Mouse (Mus musculus) T-helper 2 cell (primary cell): ENCODE measurements around the gene Cd70.

Source experiments
- in situ Hi-C: fragments of 300-600 bp; cut with MboI, MseI; formaldehyde crosslinking; loops from one replicate; pipeline ENCODE4 v1.15.1; 2025; ENCODE audit warnings: high pct_unique_total_duplicates

The Cd70 gene

DNA sequence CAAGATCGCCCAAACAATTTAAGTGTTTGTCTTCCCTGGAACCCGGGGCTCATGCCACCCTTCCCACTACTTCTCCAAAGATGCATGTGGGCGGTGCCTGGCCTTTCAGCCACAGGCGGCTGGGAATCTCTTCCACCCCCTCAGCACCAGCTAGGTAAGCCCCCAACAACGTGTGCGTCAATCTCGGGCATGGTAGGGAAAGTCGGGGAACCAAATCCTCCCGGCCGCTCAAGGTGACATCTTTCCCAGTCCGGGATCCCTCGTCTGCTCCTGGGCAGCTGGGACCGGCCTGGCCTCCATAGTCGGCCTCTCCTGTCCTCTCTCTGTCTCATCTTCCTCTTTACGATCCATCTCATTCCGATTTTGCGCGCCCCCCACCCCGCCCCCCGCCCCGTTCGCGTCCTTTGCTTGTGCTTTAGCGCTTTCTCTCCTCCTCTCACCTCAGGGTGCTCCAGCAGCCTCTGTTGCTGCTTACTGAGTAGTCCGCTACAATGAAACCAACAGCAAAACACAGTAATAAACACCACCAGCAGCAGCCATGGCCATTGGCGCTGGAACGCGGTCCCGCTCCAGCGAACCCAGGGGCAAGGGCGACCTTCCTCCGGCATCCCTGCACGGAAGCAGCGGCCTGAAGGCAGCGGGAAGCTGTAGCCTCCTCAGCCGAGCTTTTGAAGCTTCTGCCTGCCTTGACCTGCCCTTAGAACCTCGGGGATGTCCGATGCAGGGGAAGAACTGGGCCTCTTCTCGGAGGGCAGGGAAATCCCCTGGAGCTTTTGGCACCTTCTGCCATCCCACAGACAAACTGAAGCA, at the start of gene Cd70:
Gene Cd70, minus strand, starts transcription at position 784 of the 810 bp plus-strand sequence.
- in situ Hi-C loops, result no loop called here

DNA sequence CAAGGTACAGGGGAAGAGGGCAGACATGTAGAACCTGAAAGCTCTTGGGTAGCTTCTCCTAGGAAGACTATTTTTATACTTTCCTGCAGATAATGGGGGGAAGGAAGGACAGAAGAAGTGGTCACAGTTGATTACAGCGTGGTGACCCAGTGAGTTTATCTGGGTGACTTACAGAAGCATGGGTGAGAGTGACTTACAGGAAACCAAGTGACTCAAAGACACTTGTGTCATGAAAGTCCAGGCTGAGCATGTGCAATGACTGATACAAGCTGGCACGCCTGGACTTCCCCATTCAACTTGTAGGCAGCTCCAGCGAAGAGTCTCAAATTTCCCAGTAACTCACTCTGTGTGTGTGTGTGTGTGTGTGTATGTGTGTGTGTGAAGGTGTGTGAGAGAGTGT, 48.7 kb upstream of the Cd70 start:
- in situ Hi-C loops, result no loop called here

DNA sequence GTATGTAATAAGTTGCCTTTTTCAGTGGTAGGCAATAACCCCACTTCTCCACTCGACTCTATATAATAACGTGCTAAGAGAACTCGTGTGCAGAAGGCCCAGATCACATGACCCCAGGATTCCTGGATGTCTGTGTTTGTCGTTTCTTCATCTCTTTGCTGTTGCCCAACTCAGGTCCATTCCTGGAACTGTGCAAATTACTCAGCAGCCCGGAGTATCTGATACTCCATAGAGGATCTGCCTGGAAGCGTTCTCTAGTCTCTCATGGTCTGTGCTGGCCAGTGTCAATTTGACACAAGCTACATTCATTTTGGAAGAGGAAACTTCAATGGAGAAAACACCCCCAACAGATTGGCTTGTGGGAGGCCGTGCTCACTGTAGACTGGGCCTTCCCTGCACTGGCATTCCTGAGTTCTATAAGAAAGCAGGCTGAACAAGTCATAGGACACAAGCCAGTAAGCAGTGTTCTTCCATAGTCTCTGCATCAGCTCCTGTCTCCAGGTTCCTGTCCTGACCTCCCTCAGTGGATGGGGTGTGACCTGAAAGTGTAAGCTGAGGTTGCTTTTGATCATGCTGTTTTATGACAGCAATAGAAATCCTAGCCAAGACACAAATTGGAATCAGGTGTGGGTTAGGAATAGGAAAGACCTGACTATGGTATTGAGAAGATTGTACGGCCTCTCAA, 45.9 kb upstream of the Cd70 start:
- in situ Hi-C loops, result no loop called here

GRCm38 (mm10) chr17:57194771-57195170, 45.2 kb upstream of the Cd70 start:
- in situ Hi-C loops, result no loop called here

- in situ Hi-C loops, result no loop called here
These were observed 44.5 kb upstream of the Cd70 start, which contains the start of gene Tnfsf14 for GRCm38 (mm10) chr17:57194041-57194507. Gene Tnfsf14 (minus strand): TSS chr17:57194177.

GRCm38 (mm10) chr17:57188510-57189192, 39.1 kb upstream of the Cd70 start:
- in situ Hi-C loops, result no loop called here

DNA sequence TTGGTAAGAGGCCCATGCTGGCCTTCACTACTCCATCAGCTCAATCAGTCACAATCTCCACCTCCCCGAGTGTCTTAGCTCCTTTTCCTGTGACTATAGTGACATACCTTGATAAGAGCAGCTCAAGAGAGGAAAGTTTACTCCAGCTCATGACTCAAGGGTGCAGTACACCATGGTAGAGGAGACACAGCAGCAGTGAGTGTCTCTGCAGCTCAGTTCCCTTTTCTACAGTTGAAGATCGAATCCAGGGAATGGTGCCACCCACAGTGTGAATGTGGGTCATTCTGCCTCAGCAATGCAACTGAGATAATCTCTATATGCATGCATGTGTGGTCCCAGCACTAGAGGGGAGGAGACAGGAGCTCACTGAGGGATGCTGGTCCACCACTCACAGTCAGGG, 36.1 kb upstream of the Cd70 start:
- in situ Hi-C loops, result no loop called here

DNA sequence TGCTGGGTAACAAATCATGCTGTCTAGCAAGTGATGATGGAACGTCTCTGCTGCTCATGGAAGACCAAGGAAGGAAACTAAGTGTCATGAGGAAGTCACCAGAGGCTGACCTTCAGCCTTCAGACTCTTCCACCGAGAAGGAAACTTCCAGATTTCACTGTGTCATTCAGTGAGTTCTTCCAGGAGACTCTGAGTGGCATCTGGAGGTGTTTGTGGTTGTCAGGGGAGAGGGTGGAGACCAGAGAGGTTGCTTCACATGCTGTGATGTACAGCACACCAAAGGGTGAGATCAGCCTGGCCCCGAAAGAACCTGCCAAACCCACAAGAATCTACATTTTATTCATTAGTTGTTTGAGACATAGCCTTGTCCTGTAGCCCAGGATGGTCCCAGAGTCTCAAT, 33.3 kb upstream of the Cd70 start:
- in situ Hi-C loops, result no loop called here

GRCm38 (mm10) chr17:57180363-57180762, 30.8 kb upstream of the Cd70 start:
- in situ Hi-C loops, result no loop called here

- in situ Hi-C loops, result no loop called here
These were observed 23.8 kb upstream of the Cd70 start for GRCm38 (mm10) chr17:57173351-57173750.

GRCm38 (mm10) chr17:57172378-57172777, 22.8 kb upstream of the Cd70 start:
- in situ Hi-C loops, result no loop called here

DNA sequence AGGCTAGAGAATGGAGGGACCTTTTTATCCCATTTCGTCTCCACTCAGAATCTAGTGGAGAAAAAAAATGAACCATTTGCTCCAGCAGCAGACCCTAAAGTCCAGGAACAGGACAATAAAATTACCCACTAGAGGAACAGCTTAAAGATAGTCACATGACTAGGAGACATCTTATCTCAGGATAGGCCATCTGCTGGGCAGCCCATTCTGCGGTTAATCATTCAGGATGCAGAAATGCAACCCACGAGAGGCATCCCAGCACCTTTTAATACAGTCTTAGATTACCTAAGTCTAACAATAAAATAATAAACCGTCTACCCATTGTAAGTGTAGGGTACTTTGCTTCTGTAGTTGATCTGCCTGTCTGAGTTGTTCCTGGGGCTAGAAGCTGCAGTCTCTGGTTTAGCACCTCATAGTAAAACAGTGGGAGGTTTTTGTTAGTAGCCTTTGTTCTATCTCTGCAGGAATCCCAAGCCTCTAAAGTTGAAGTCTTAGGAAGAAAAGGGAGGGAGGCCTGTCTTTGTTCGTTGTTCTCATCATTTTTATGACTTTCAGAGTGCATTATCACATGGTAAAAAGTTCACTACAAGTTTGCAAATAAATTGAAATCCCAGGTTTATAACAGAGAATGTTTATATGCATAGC, 21.2 kb upstream of the Cd70 start:
- in situ Hi-C loops, result no loop called here

DNA sequence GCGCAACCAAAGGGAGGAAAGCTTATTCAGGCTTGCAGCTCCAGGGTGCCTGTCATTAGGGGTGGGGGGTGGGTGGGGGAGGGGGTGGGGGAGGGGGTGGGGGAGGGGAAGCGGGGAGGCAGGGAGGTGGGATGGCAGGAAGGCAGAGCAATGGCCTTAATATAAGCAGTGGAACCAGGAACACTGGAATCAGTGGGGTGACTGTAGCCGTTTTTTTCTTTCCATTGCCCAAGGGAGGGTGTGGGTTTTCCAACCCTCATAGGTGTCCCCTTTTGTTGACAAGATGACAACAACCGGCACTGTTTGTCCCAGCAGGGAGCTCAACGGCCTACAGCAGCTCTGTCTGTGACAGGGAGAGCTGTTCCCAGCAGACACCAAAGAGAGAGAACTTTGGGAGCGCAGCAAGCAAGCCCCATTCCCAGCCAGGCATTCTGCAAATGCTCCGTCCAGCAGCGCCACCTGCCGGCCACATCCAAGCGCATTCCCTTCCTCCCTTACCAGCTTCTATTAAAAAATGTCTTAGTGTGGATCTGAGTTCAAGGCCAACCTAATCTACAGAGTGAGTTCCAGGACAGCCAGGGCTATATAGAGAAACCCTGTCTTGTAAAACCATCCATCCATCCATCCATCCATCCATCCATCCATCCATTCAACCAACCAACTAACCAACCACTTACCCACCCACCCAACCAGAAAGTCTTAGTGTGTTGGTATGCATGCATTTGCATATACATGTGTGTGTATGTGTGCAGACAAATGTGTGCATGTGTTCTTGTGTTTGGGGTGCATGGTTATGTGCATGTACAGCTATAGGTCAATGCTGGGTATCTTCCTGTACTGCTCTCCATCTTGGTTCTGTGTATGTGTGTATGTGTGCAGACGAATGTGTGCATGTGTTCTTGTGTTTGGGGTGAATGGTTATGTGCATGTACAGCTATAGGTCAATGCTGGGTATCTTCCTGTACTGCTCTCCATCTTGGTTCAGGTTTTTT, 17.5 kb upstream of the Cd70 start:
- in situ Hi-C loops, result loop anchor here (5.0 kb wide), 1 partner anchor 70 kb away; no protein-coding TSS in a partner anchor

DNA sequence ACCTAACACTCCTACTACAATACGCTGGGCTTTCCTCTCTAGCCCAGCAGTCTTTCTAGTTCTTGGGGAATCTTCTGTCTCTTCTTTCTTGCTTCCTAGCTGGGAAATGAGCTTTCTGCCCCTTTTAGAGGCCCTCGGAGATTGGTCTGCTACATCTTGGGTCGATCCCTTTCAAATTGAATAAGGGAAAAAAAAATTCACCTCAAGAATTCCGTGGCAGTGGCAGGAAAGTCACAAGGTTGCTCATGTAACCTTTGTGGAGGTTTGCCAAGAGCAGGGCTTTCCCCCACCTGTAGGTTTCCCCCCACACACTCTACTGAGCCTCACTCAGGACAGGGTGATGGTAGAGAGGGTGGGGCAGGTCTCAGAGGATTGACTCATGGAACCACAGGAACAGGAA, 4.2 kb upstream of the Cd70 start:
- in situ Hi-C loops, result no loop called here

- in situ Hi-C loops, result no loop called here
These were observed 3.4 kb upstream of the Cd70 start for GRCm38 (mm10) chr17:57153006-57153405.

- in situ Hi-C loops, result no loop called here
These were observed 1.2 kb downstream of the Cd70 start for GRCm38 (mm10) chr17:57148343-57148742.

- in situ Hi-C loops, result no loop called here
These were observed 4.5 kb downstream of the Cd70 start for GRCm38 (mm10) chr17:57145115-57145514.

GRCm38 (mm10) chr17:57143704-57144103, 5.9 kb downstream of the Cd70 start:
- in situ Hi-C loops, result no loop called here

- in situ Hi-C loops, result no loop called here
These were observed 9.9 kb downstream of the Cd70 start for GRCm38 (mm10) chr17:57139708-57140107.

GRCm38 (mm10) chr17:57138676-57139075, 10.9 kb downstream of the Cd70 start:
- in situ Hi-C loops, result no loop called here

GRCm38 (mm10) chr17:57135635-57136034, 13.9 kb downstream of the Cd70 start:
- in situ Hi-C loops, result no loop called here
